Mouse (Mus musculus) c-Kit-positive CD71-negative TER-119-negative erythroid progenitor cells, embryonic 14.5 days (primary cell): ENCODE data around the gene Ube2h.

ENCODE experiments used
- DNase-seq: peaks from one replicate; pipeline ENCODE4 v3.0.0-alpha.2; 2013; ENCODE audit warnings: low read depth

The Ube2h gene

GRCm38 (mm10) chr6:30195656-30196055 lies 108.7 kb downstream of the Ube2h start:
- DNase-seq, result no peak

DNA sequence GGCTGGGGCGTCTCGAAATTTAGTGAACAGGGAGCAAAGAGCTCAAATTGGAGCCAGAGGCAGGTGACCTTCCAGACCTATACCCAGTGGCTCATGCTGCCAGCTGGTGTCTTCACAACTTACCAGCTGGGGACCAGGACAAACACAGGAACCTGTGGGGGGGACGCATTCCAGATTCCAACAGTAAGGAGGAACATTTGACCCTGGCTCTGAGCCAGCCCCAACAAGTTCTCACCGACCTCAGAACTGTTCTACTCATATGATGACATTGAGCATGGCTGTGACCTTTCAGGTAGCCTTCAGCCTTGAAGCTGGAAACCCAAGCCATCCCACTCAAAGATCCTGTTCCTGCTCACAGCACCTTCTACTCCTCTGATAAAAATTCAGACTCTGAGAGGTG lies 120.7 kb downstream of the Ube2h start:
- no peak for DNase-seq

DNA sequence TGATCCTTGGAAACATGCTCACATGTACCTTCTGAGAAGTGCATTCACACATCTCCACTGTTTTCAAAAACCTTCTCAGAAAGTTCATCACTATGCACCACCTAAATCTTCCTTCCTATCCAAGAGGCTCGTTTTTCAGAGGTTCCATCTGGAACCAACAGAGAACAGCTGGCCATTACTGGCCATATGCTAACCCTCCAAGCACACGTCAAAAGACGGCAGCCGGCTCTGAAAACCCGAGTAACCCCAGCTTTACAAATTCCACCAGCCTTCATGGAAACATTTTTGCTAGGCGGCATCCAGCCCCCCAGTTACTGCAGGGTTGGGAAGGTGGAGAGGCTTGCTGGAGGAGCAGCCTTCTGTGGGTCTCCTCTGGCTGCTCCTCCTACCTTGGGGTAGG lies 122.3 kb downstream of the Ube2h start:
- no peak for DNase-seq

GRCm38 (mm10) chr6:30180321-30180720 lies 124.0 kb downstream of the Ube2h start:
- no peak for DNase-seq

GRCm38 (mm10) chr6:30179046-30179445 lies 125.3 kb downstream of the Ube2h start:
- no peak for DNase-seq

DNA sequence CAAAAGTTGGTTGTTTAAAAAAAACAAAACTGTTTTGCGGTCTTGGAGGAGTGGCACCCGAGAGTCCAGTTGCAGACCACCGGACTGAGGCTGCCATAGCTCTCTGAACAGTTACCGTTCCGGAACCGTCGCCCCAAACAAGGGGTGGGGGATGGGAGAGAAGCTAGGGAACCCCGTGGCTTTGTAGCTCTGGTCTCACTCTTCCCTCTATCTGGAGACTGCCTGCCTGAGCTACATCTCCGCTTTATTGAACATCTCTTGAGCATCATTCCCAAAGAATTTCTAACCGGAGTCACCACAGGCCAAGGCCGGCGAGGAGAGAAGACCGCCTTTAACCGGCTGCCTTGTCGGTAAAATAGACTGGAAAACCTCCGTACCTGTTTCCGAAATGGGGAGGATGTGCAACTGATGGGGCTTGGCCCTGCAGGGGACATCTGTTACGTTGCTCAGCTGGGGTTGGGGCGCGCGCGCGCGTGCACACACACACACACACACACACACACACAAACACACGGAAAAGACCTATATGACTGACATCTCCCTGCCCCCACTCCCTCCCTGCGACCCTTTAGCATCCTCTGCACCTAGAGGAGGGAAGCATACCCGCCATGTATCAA lies 126.2 kb downstream of the Ube2h start:
- DNase-seq, result no peak

- no peak for DNase-seq
Observed at GRCm38 (mm10) chr6:30177305-30177704, 127.0 kb downstream of the Ube2h start.

DNA sequence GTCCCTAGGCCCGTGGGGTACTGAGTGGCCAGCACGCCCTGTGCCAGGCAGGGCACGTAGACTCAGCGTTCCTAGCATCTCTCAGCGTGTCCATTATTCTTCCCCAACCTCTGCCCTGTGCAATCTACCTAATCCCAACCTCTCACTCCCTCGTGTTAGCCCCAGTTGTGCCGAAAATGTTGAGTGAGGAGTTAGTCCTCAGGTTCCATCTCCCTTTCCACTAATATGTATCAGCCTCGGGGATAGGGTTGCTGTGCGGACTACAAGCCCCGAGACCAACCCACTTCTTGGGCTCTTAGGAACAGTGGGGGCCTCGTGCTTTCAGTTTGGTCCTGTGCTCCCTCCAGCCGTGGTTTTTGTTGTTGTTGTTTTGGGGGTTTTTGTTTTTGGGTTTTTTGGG lies 127.8 kb downstream of the Ube2h start:
- no peak for DNase-seq

GRCm38 (mm10) chr6:30175918-30176421 lies 128.4 kb downstream of the Ube2h start:
- no peak for DNase-seq

GRCm38 (mm10) chr6:30175225-30175917 lies 129.0 kb downstream of the Ube2h start:
- DNase-seq, result no peak

DNA sequence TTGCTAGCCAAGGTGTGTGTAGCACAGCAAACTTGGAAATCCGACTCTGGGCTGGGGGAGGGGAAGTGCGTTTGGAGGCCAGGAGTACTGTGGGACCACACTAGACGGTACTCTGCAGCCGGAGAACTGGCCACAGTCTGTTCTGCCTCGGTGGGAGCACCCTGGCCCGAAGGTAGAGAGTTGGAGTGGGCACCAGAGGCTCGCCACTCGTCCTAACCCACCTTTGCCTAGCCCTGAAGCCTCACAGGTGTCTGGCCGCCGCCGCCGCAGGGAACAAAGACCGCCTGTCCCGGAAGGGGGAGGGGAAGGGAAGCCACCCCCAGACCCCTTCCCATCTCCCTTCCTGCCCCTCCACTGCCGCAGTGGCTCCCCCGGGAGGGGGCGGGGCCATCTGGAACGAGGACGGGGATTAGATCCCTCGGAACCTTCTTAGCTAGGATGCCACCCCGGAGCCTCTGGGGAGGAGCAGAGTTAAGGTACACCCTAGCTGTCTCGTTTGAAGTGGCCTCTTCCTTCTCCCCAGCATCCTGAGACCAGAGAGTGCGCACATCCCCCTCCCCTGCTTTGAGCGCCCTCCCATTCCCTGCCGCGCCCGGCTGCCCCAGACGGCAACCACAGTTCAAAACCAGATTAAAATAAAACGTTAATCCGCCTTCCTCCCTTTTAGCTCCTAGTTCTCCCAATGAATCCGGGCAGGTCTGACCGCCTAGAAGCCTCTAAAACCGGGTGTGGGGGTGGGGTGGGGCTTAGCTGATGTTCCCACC lies 129.7 kb downstream of the Ube2h start:
- no peak for DNase-seq

GRCm38 (mm10) chr6:30173551-30174460 lies 130.5 kb downstream of the Ube2h start:
- peak; percentile 53 for DNase-seq

DNA sequence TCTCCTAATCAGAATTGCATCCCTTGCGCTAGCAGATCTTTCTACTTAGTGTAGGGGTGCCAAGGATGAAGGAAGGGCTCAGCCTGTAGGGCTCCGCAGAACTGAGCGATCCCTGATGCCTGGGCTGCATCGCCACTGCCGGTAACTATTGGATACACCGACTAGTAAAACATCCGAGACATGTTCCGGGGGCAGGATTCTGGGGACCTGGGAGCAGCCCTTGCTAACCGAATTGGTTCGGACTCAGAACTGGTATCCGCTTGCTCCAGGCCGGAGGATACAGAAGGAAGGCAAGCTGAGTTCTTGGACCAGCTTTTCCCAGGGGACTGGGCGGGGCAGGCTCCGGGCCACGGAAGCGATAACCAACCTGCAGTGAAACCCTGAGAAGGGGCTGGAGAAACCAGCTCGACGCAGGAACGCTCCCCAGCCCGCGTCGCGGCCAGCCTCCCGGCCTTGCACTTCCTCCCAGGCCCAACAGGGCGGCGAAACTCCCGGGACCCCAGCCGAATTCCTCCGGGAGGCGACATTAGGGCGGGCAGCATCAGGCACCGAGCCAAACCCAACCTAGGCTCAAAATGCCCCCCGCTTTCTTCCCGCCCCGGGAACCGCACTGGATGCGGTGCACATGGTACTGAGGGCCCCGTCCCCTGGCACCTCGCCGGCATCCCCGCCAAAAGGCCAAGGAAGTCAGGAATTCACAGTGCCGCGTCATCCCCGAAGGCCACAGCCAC lies 131.4 kb downstream of the Ube2h start:
- no peak for DNase-seq

- DNase-seq, result no peak
Observed at GRCm38 (mm10) chr6:30172441-30172819, 131.9 kb downstream of the Ube2h start.

GRCm38 (mm10) chr6:30171967-30172366 lies 132.4 kb downstream of the Ube2h start:
- no peak for DNase-seq

- DNase-seq, result no peak
Observed at GRCm38 (mm10) chr6:30171226-30171625, 133.1 kb downstream of the Ube2h start.

DNA sequence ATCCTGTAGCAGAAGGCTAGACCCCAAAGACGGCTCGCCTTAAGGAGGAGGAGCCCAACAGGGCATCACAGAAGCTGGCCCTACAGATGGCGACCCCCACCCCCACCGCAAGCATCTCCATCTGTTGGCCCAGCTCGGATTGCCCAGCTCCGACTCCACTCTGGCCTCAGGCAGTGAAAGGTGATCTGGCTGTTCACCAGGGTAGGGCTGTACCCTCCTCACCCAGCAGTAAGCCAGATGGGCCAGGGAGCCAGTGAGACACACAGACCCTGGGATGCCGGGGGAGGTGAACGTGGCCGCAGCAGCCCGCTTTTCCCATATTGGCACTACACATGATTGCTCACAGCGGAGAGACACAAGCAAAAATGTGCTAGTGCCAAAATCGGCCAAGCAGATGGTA lies 135.2 kb downstream of the Ube2h start:
- no peak for DNase-seq

DNA sequence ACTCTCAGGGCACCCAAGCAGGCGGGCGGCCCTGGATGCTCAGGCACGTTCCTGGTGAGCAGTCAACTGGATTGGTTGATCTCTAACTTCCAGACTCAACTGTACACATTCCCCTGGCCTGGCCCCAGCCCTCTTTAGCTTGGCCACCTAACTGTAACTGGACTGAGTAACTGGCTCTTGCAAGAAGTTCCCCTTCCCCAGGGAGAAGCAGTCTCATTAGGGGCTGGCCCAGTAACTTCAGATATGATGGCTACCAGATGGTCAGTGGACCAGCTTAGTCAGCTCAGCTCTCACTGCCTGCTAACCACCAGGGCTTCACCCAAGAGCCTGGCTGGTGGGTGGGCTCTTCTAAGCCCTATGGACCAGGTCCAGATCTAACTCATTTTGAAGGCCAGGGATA lies 136.1 kb downstream of the Ube2h start:
- DNase-seq, result no peak

DNA sequence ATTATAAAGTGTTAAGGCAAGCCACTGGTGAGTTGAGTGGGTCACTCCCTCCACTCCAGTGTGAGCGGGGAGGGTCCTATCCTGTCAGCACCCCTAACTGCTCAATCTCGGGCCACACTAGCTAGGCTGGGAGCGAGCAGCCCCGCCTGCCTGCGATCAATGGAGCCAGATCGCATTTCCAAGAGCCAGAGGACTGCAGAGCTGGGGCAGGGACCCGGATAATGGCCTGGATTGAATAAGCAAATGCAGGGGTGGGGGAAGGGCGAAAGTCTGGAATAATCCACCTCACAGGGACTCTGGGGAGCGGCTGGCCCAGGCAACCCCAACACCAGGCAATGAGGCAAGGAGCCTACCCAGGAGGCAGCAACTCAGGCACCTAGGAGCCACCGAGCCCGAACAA lies 137.1 kb downstream of the Ube2h start:
- DNase-seq, result no peak

GRCm38 (mm10) chr6:30166349-30166748 lies 138.0 kb downstream of the Ube2h start:
- no peak for DNase-seq

DNA sequence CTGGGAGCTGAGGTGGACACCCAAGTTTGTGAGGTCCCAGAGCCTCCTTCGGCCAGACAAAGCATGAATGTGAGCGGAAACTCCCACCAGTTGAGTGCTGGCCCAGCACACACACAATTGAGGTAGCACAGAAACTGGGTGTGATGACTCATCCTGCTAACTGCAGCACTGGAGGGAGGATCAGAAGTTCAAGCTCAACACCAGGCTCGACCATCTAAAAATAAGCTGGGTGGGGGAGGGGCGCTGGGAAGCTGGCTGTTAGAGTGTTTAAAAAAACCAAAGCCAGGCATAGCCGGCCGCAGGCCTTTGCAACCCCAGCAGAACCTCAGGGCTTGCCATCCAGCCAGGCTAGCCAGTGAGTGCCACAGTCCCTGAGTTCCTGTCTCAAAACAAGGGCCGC lies 142.2 kb downstream of the Ube2h start:
- DNase-seq, result no peak
